Mouse (Mus musculus): ENCODE measurements around the gene Ppp3r1.

DNA sequence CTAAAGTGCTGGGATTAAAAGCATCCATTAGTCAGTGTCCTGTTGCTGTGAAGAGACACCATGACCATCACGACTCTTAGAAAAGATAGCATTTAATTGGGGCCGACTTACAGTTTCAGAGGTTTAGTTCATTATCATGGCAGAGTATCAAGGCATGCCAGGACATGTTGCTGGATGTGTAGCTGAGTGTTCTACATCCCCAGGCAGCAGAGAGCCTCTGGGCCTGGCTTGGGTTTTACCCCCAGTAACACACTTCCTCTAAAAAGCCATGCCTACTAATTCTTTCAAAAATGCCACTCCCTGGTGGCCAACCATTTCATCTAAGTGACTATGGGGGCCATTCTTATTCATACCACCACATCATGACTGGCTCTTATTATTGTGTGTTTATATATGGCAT lies 24.1 kb downstream of the Ppp3r1 start:
- no peak for TF ChIP-seq CTCF (IDR thresholded peaks at IDR 0.05)
- TF ChIP-seq EP300 (IDR thresholded peaks at IDR 0.05; ENCODE audit: insufficient read depth, low read depth, low read length), result no peak

All from heart, adult 2 months (tissue).